In genomic region chr4:65280888-65281287, GRCm38 (mm10) we compare ENCODE assay signal across 29 mouse cellular contexts.
"Had no signal": no experiment of that assay in that cellular context is flagged by ENCODE, and none has a peak within 500 bp of the region (broad histone marks: within the 10 kb centered on the region; RNA-seq: fewer than 3 reads in every experiment).

No protein-coding gene starts in this region.

- H3K36me3 ChIP-seq: limb, embryonic 10.5 days; limb, embryonic 12.5 days; limb, embryonic 13.5 days; limb, embryonic 15.5 days; liver, embryonic 12.5 days; liver, embryonic 13.5 days; liver, embryonic 15.5 days; lung, embryonic 15.5 days; midbrain, embryonic 10.5 days; midbrain, embryonic 12.5 days; midbrain, embryonic 13.5 days; midbrain, embryonic 15.5 days had no signal

- DNase-seq: left cerebral cortex, postnatal 4 days; liver; liver, embryonic 13.5 days; liver, postnatal 0 days; lung, adult 18-20 months; lung, adult 2 months; lung, embryonic 14.5 days; lung, postnatal 10 days; lung, postnatal 14 days; lung, postnatal 36 days; lung, postnatal 4 days; midbrain, embryonic 14.5 days had no signal

- ATAC-seq: liver, postnatal 0 days; lung, postnatal 0 days had no signal

- H3K4me3 ChIP-seq: limb, embryonic 10.5 days; limb, embryonic 12.5 days; limb, embryonic 13.5 days; limb, embryonic 15.5 days; liver, embryonic 12.5 days; liver, embryonic 13.5 days; liver, embryonic 15.5 days; lung, embryonic 15.5 days; megakaryocyte, embryonic 14.5 days; midbrain, embryonic 10.5 days; midbrain, embryonic 12.5 days; midbrain, embryonic 13.5 days; midbrain, embryonic 15.5 days; myocyte had no signal

- H3K9me3 ChIP-seq: limb, embryonic 10.5 days; limb, embryonic 12.5 days; limb, embryonic 13.5 days; limb, embryonic 15.5 days; liver, embryonic 12.5 days; liver, embryonic 13.5 days; liver, embryonic 15.5 days; lung, embryonic 15.5 days; megakaryocyte, embryonic 14.5 days; midbrain, embryonic 10.5 days; midbrain, embryonic 12.5 days; midbrain, embryonic 13.5 days; midbrain, embryonic 15.5 days had no signal

- H3K27me3 ChIP-seq: limb, embryonic 12.5 days; limb, embryonic 13.5 days; limb, embryonic 15.5 days; liver, embryonic 12.5 days; liver, embryonic 13.5 days; liver, embryonic 15.5 days; lung, embryonic 15.5 days; megakaryocyte, embryonic 14.5 days; midbrain, embryonic 15.5 days had no signal

- H3K4me1 ChIP-seq: lung, embryonic 15.5 days; megakaryocyte, embryonic 14.5 days had no signal

- H3K27ac ChIP-seq: limb, embryonic 10.5 days; limb, embryonic 12.5 days; limb, embryonic 13.5 days; limb, embryonic 15.5 days; liver, embryonic 12.5 days; liver, embryonic 13.5 days; liver, embryonic 14.5 days; liver, embryonic 15.5 days; lung, embryonic 15.5 days; macrophage; midbrain, embryonic 12.5 days; midbrain, embryonic 13.5 days; midbrain, embryonic 15.5 days had no signal

- H3K9ac ChIP-seq: limb, embryonic 12.5 days; limb, embryonic 13.5 days; limb, embryonic 15.5 days; liver, embryonic 12.5 days; liver, embryonic 13.5 days; liver, embryonic 14.5 days; liver, embryonic 15.5 days; liver, postnatal 0 days; lung, embryonic 14.5 days; lung, embryonic 15.5 days; midbrain, embryonic 12.5 days; midbrain, embryonic 13.5 days; midbrain, embryonic 15.5 days had no signal

- H3K4me2 ChIP-seq: limb, embryonic 12.5 days; limb, embryonic 13.5 days; limb, embryonic 15.5 days; liver, embryonic 15.5 days; lung, embryonic 14.5 days; lung, embryonic 15.5 days; midbrain, embryonic 11.5 days; midbrain, embryonic 13.5 days; midbrain, embryonic 15.5 days had no signal
